Mouse (Mus musculus): Measurements from ENCODE around the gene Stk32c.

DNA sequence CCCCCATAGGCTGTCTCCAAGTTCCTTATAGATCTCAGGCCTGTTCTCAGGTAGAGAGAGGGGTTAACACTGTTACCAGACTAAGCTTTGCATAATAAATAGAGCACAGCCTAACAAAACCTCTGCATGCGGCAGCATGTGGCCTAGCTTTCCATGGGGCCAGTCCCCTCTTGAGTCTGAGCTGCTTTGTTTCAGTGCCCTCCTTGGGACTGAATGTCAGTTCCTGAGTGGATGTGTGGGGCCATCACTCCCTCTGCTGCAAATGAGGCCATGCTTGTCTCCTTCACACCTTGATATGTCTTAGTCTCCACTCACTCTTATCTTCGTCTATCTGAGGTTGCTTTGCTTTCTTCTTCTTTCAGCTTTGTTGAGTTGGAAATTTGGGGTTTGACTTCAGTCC is 8.7 kb upstream of the Stk32c start:
- TF ChIP-seq CTCF (IDR thresholded peaks at IDR 0.05; ENCODE audit: extremely low read depth, insufficient read depth, insufficient read length, insufficient replicate concordance) (no peak), POLR2A (IDR thresholded peaks at IDR 0.05; ENCODE audit: low read depth, low read length) (no peak)

All from spleen, adult 2 months (tissue).